Mouse (Mus musculus) layer of hippocampus, adult 11-12 months (tissue): ENCODE data around the gene Zfp865.
A peak's percentile ranks its signal among the peaks of the same experiment; 100 is the strongest.
"Not testable (repeated sequence)": the region's sequence is repeated elsewhere in the genome, so short reads cannot be mapped to it uniquely, and the experiment has no call there.

Experiments
- DNase-seq: peaks from one replicate; pipeline ENCODE4 v3.0.0; 2022; ENCODE audit warnings: low spot score

Gene Zfp865

GRCm38 (mm10) chr7:5015118-5016001 is 4.8 kb upstream of the Zfp865 start, which contains the start of gene Gm44973:
TSS of gene Gm44973 (plus strand) at chr7:5015496.
- peak; percentile 94 for DNase-seq

- DNase-seq, result no peak
Observed at GRCm38 (mm10) chr7:5016057-5016456, 4.1 kb upstream of the Zfp865 start.

- DNase-seq, result no peak
Observed at GRCm38 (mm10) chr7:5016920-5017319, 3.3 kb upstream of the Zfp865 start.

GRCm38 (mm10) chr7:5017352-5017751 is 2.8 kb upstream of the Zfp865 start:
- DNase-seq, result peak; percentile 41

- DNase-seq, result peak; percentile 14
Observed at GRCm38 (mm10) chr7:5017931-5018330, 2.2 kb upstream of the Zfp865 start.

GRCm38 (mm10) chr7:5019576-5019975 is 600 bp upstream of the Zfp865 start:
- DNase-seq, result not testable (repeated sequence)

GRCm38 (mm10) chr7:5020685-5021084 is 509 bp downstream of the Zfp865 start:
- DNase-seq, result no peak

- no peak for DNase-seq
Observed at GRCm38 (mm10) chr7:5021197-5021596, 1.0 kb downstream of the Zfp865 start.

- no peak for DNase-seq
Observed at GRCm38 (mm10) chr7:5029543-5029942, 9.4 kb downstream of the Zfp865 start.

GRCm38 (mm10) chr7:5029946-5030345 is 9.8 kb downstream of the Zfp865 start:
- DNase-seq, result no peak

- no peak for DNase-seq
Observed at GRCm38 (mm10) chr7:5030554-5031275, 10.5 kb downstream of the Zfp865 start.

GRCm38 (mm10) chr7:5031496-5031895 is 11.3 kb downstream of the Zfp865 start:
- no peak for DNase-seq

GRCm38 (mm10) chr7:5033818-5034217 is 13.6 kb downstream of the Zfp865 start, which contains the start of gene 4632433K11Rik:
TSS of gene 4632433K11Rik (plus strand) at chr7:5034118.
- DNase-seq, result no peak

GRCm38 (mm10) chr7:5035628-5036027 is 15.5 kb downstream of the Zfp865 start:
- no peak for DNase-seq

GRCm38 (mm10) chr7:5036136-5036535 is 16.0 kb downstream of the Zfp865 start:
- peak; percentile 6 for DNase-seq

GRCm38 (mm10) chr7:5037026-5037425 is 16.9 kb downstream of the Zfp865 start:
- no peak for DNase-seq

- no peak for DNase-seq
Observed at GRCm38 (mm10) chr7:5037467-5037866, 17.3 kb downstream of the Zfp865 start.

- peak; percentile 89 for DNase-seq
Observed at GRCm38 (mm10) chr7:5038109-5038732, 18.0 kb downstream of the Zfp865 start, which contains the start of gene Zfp784. TSS of gene Zfp784 (minus strand) at chr7:5038446.

GRCm38 (mm10) chr7:5038940-5039339 is 18.8 kb downstream of the Zfp865 start:
- no peak for DNase-seq

GRCm38 (mm10) chr7:5044981-5045380 is 24.8 kb downstream of the Zfp865 start:
- no peak for DNase-seq

GRCm38 (mm10) chr7:5046112-5046511 is 25.9 kb downstream of the Zfp865 start:
- DNase-seq, result no peak

- DNase-seq, result no peak
Observed at GRCm38 (mm10) chr7:5047313-5047712, 27.1 kb downstream of the Zfp865 start.
